Mouse (Mus musculus) ES-E14 (cell line): Measurements from ENCODE around the gene Tead4.

Experiments used
- CHD2 ChIP-seq: IDR thresholded peaks from 2 replicates; pipeline ENCODE4 v1.6.1; 2014; ENCODE audit warnings: mild to moderate bottlenecking, low read depth, low read length, inconsistent platforms
- HCFC1 ChIP-seq: IDR thresholded peaks from 2 replicates; pipeline ENCODE4 v1.6.1; 2012; ENCODE audit warnings: low read length, inconsistent platforms, borderline replicate concordance; ENCODE audit not compliant: insufficient read depth
- MAFK ChIP-seq: IDR thresholded peaks from 2 replicates; pipeline ENCODE4 v1.6.1; 2014; ENCODE audit warnings: mild to moderate bottlenecking, low read depth, low read length, inconsistent platforms; ENCODE audit not compliant: insufficient read depth
- ZC3H11A ChIP-seq: IDR thresholded peaks from 2 replicates; pipeline ENCODE4 v1.6.1; 2012; ENCODE audit warnings: low read depth, mild to moderate bottlenecking, inconsistent platforms, low read length, borderline replicate concordance
- ZNF384 ChIP-seq: IDR thresholded peaks from 2 replicates; pipeline ENCODE4 v1.6.1; 2012; ENCODE audit warnings: low read depth, low read length, inconsistent platforms

DNA sequence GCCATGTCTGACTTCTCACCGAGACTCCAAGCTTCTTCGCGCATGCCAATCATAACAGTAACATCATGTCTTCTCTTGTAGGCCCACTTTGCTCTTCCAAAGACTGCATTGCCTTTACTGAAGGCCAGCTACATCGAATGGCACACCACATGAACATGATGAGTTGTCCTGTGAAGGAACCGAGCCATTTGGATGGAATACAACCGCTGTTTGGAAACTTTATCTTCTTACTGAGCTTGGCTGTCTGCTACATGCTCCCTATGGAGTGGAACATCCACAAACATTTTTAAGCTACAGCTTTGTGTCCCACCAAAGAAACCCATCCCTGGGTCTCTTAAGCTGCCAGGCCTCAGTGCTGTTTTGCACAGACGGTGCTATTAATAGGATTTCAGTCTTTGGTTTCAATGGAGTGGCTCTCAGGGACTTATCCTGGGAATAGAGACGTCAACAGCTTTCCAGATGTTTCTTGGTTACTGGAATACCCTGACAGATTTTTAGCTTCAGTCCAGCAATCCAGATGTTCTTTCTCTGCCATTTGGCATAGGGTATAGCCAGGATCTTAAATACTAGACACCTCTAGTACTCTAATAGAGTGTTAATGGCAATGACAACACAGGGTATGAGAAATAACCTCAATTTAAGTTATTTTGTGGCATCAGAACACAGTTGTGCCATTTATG is 92.0 kb downstream of the Tead4 start:
- TF ChIP-seq CHD2: no peak
- TF ChIP-seq ZC3H11A: no peak
- no peak for TF ChIP-seq MAFK
- no peak for TF ChIP-seq HCFC1
- TF ChIP-seq ZNF384: no peak
